Mouse (Mus musculus): Measurements from ENCODE around the gene Speer4d. TPM values are rescaled to one million over a fixed set of nuclear protein-coding genes. Genes with fewer than 3 reads are reported as not detected.
A peak's percentile ranks its signal among the peaks of the same experiment; 100 is the strongest.
"Not testable (repeated sequence)": the region's sequence is repeated elsewhere in the genome, so short reads cannot be mapped to it uniquely, and the experiment has no call there.

Gene Speer4d
- polyA plus RNA-seq, 1 experiment from 2014 or later = not detected

GRCm38 (mm10) chr5:15645707-15646106, 26.8 kb downstream of the Speer4d start:
- H3K4me2 ChIP-seq (ENCODE audit: low read depth, low read length); H3K4me1 ChIP-seq (ENCODE audit: control insufficient read depth, insufficient read depth, low read length); ATAC-seq (ENCODE audit: insufficient read depth, low FRiP score); H3K9ac ChIP-seq (ENCODE audit: low read length); H3K27me3 ChIP-seq (ENCODE audit: control insufficient read depth, insufficient read depth, low read length); H3K9me3 ChIP-seq (replicated peaks; ENCODE audit: control insufficient read depth, low read length); H3K4me3 ChIP-seq (replicated peaks; ENCODE audit: low read length); H3K36me3 ChIP-seq (ENCODE audit: control insufficient read depth, insufficient read depth, low read length); H3K27ac ChIP-seq (ENCODE audit: low read length): not testable (repeated sequence)
- 20% methylated on average over 6 of the region's 6 CpGs for WGBS

- H3K4me2 ChIP-seq (ENCODE audit: low read depth, low read length); H3K9me3 ChIP-seq (replicated peaks; ENCODE audit: control insufficient read depth, low read length); H3K27ac ChIP-seq (ENCODE audit: low read length); H3K36me3 ChIP-seq (ENCODE audit: control insufficient read depth, insufficient read depth, low read length); ATAC-seq (ENCODE audit: insufficient read depth, low FRiP score); H3K9ac ChIP-seq (ENCODE audit: low read length); H3K27me3 ChIP-seq (ENCODE audit: control insufficient read depth, insufficient read depth, low read length); H3K4me3 ChIP-seq (replicated peaks; ENCODE audit: low read length); H3K4me1 ChIP-seq (ENCODE audit: control insufficient read depth, insufficient read depth, low read length): not testable (repeated sequence)
- 67% methylated on average over 2 of the region's 2 CpGs for WGBS
Measured at GRCm38 (mm10) chr5:15652334-15652733, 33.5 kb downstream of the Speer4d start.

GRCm38 (mm10) chr5:15656959-15657358, 38.1 kb downstream of the Speer4d start, which contains the start of gene 4930572O03Rik:
TSS of gene 4930572O03Rik (minus strand) at chr5:15657059.
- H3K4me2 ChIP-seq (ENCODE audit: low read depth, low read length); H3K9ac ChIP-seq (ENCODE audit: low read length); H3K9me3 ChIP-seq (replicated peaks; ENCODE audit: control insufficient read depth, low read length); H3K4me3 ChIP-seq (replicated peaks; ENCODE audit: low read length); H3K27ac ChIP-seq (ENCODE audit: low read length); H3K36me3 ChIP-seq (ENCODE audit: control insufficient read depth, insufficient read depth, low read length); H3K4me1 ChIP-seq (ENCODE audit: control insufficient read depth, insufficient read depth, low read length); H3K27me3 ChIP-seq (ENCODE audit: control insufficient read depth, insufficient read depth, low read length); ATAC-seq (ENCODE audit: insufficient read depth, low FRiP score): not testable (repeated sequence)
- WGBS = 62% methylated on average over 1 of the region's 1 CpGs

- H3K9ac ChIP-seq (ENCODE audit: low read length); ATAC-seq (ENCODE audit: insufficient read depth, low FRiP score); H3K9me3 ChIP-seq (replicated peaks; ENCODE audit: control insufficient read depth, low read length); H3K4me2 ChIP-seq (ENCODE audit: low read depth, low read length); H3K4me1 ChIP-seq (ENCODE audit: control insufficient read depth, insufficient read depth, low read length); H3K4me3 ChIP-seq (replicated peaks; ENCODE audit: low read length); H3K27me3 ChIP-seq (ENCODE audit: control insufficient read depth, insufficient read depth, low read length); H3K27ac ChIP-seq (ENCODE audit: low read length); H3K36me3 ChIP-seq (ENCODE audit: control insufficient read depth, insufficient read depth, low read length): not testable (repeated sequence)
- WGBS = 63% methylated on average over 6 of the region's 7 CpGs
Measured at GRCm38 (mm10) chr5:15663847-15664246, 45.0 kb downstream of the Speer4d start.

GRCm38 (mm10) chr5:15670789-15671188, 51.9 kb downstream of the Speer4d start:
- H3K9ac ChIP-seq (ENCODE audit: low read length) = not testable (repeated sequence)
- WGBS = 84% methylated on average over 7 of the region's 18 CpGs
- ATAC-seq (ENCODE audit: insufficient read depth, low FRiP score) = 0 out of 2 replicates have a peak, but pooled peaks have one; percentile 37

More at GRCm38 (mm10) chr5:15670789-15671188, 51.9 kb downstream of the Speer4d start:
- not testable (repeated sequence) for H3K36me3 ChIP-seq (ENCODE audit: control insufficient read depth, insufficient read depth, low read length); H3K4me3 ChIP-seq (replicated peaks; ENCODE audit: low read length); H3K9me3 ChIP-seq (replicated peaks; ENCODE audit: control insufficient read depth, low read length); H3K27ac ChIP-seq (ENCODE audit: low read length); H3K4me2 ChIP-seq (ENCODE audit: low read depth, low read length); H3K27me3 ChIP-seq (ENCODE audit: control insufficient read depth, insufficient read depth, low read length); H3K4me1 ChIP-seq (ENCODE audit: control insufficient read depth, insufficient read depth, low read length)

Other genes with a start within 250 kb of the Speer4d start
- gene Gm21149, start 142.5 kb upstream of the Speer4d start, polyA plus RNA-seq (2015; fragmentation: Nextera tagmentation; extraction: Ambion mirVana) = not detected in 2 replicates
- not detected in 2 replicates for gene Gm21190, start 89.8 kb upstream of the Speer4d start, polyA plus RNA-seq (2015; fragmentation: Nextera tagmentation; extraction: Ambion mirVana)
- gene Gm21083, start 41.7 kb upstream of the Speer4d start, polyA plus RNA-seq (2015; fragmentation: Nextera tagmentation; extraction: Ambion mirVana) = not detected in 2 replicates
- gene 4930572O03Rik, start 38.0 kb downstream of the Speer4d start, polyA plus RNA-seq (2015; fragmentation: Nextera tagmentation; extraction: Ambion mirVana) = not detected in 2 replicates
- gene Speer4c, start 95.2 kb downstream of the Speer4d start, polyA plus RNA-seq (2015; fragmentation: Nextera tagmentation; extraction: Ambion mirVana) = not detected in 2 replicates